Mouse (Mus musculus): ENCODE measurements around the gene Pou6f1. TPM values are rescaled to one million over a fixed set of nuclear protein-coding genes. Genes with fewer than 3 reads are reported as not detected.
"Not testable (repeated sequence)": the region's sequence is repeated elsewhere in the genome, so short reads cannot be mapped to it uniquely, and the experiment has no call there.

Gene Pou6f1
- polyA plus RNA-seq, 1 experiment from 2014 or later, result 38.8 TPM

- H3K4me2 ChIP-seq, result no peak overlapping the region
- H3K9me3 ChIP-seq, result no peaks in the 10 kb centered on the region
- no peak overlapping the region for H3K27ac ChIP-seq (replicated peaks)
- WGBS, result 88% methylated on average over 12 of the region's 12 CpGs
- H3K36me3 ChIP-seq, result no peaks in the 10 kb centered on the region
- no peak overlapping the region for H3K9ac ChIP-seq
- H3K4me3 ChIP-seq, result no peak overlapping the region
- peaks cover 39% of the 10 kb centered on the region for H3K27me3 ChIP-seq
- H3K4me1 ChIP-seq (replicated peaks), result peaks cover 16% of the 10 kb centered on the region
- no peak for ATAC-seq (ENCODE audit: low read depth)
Observed at GRCm38 (mm10) chr15:100631454-100632170, 31.8 kb upstream of the Pou6f1 start.

- peaks cover 8% of the 10 kb centered on the region; the same call in 1 of the 2 replicates for H3K4me1 ChIP-seq (replicated peaks)
- H3K27ac ChIP-seq (replicated peaks), result no peak overlapping the region
- H3K4me3 ChIP-seq, result no peak overlapping the region
- H3K4me2 ChIP-seq, result no peak overlapping the region
- no peaks in the 10 kb centered on the region for H3K36me3 ChIP-seq
- WGBS, result 62% methylated on average over 3 of the region's 3 CpGs
- ATAC-seq (ENCODE audit: low read depth), result no peak
- no peak overlapping the region for H3K9ac ChIP-seq
- H3K9me3 ChIP-seq, result no peaks in the 10 kb centered on the region
- H3K27me3 ChIP-seq, result peaks cover 24% of the 10 kb centered on the region
Observed at GRCm38 (mm10) chr15:100630126-100630525, 30.3 kb upstream of the Pou6f1 start.

- no peaks in the 10 kb centered on the region for H3K36me3 ChIP-seq
- no peak overlapping the region for H3K9ac ChIP-seq
- WGBS, result 55% methylated on average over 7 of the region's 7 CpGs
- no peak overlapping the region for H3K4me3 ChIP-seq
- H3K9me3 ChIP-seq, result no peaks in the 10 kb centered on the region
- peaks cover 8% of the 10 kb centered on the region; the same call in 1 of the 2 replicates for H3K4me1 ChIP-seq (replicated peaks)
- no peak overlapping the region for H3K4me2 ChIP-seq
- no peak overlapping the region for H3K27ac ChIP-seq (replicated peaks)
- no peak for ATAC-seq (ENCODE audit: low read depth)
- peaks cover 13% of the 10 kb centered on the region for H3K27me3 ChIP-seq
Observed at GRCm38 (mm10) chr15:100628797-100629196, 29.0 kb upstream of the Pou6f1 start.

GRCm38 (mm10) chr15:100627774-100628370 is 28.1 kb upstream of the Pou6f1 start:
- Histone ChIP-seq H3K27me3 (peaks cover 6% of the 10 kb centered on the region), H3K4me3 (no peak overlapping the region), H3K36me3 (no peaks in the 10 kb centered on the region), H3K9me3 (no peaks in the 10 kb centered on the region), H3K9ac (0 out of 2 replicates have a peak overlapping the region, but pooled peaks have one; percentile 12), H3K4me2 (no peak overlapping the region), H3K27ac (replicated peaks) (no peak overlapping the region), H3K4me1 (replicated peaks) (peaks cover 8% of the 10 kb centered on the region; the same call in 1 of the 2 replicates)
- no peak for ATAC-seq (ENCODE audit: low read depth)
- 2% methylated on average over 11 of the region's 11 CpGs for WGBS

GRCm38 (mm10) chr15:100627287-100627686 is 27.5 kb upstream of the Pou6f1 start:
- Histone ChIP-seq H3K27me3 (peaks cover 5% of the 10 kb centered on the region), H3K9ac (no peak overlapping the region), H3K4me3 (no peak overlapping the region), H3K36me3 (no peaks in the 10 kb centered on the region), H3K9me3 (no peaks in the 10 kb centered on the region), H3K27ac (replicated peaks) (no peak overlapping the region), H3K4me1 (replicated peaks) (peaks cover 8% of the 10 kb centered on the region; the same call in 1 of the 2 replicates), H3K4me2 (no peak overlapping the region)
- WGBS, result 13% methylated on average over 10 of the region's 10 CpGs
- no peak for ATAC-seq (ENCODE audit: low read depth)

- Histone ChIP-seq H3K4me3 (no peak overlapping the region), H3K27ac (replicated peaks) (no peak overlapping the region), H3K4me1 (replicated peaks) (peaks cover 8% of the 10 kb centered on the region; the same call in 1 of the 2 replicates), H3K4me2 (no peak overlapping the region), H3K9me3 (no peaks in the 10 kb centered on the region), H3K9ac (no peak overlapping the region), H3K36me3 (peaks cover 27% of the 10 kb centered on the region), H3K27me3 (no peaks in the 10 kb centered on the region)
- no peak for ATAC-seq (ENCODE audit: low read depth)
- 86% methylated on average over 3 of the region's 3 CpGs for WGBS
Observed at GRCm38 (mm10) chr15:100624435-100624834, 24.7 kb upstream of the Pou6f1 start.

GRCm38 (mm10) chr15:100623754-100624153 is 24.0 kb upstream of the Pou6f1 start:
- ATAC-seq (ENCODE audit: low read depth), result no peak
- Histone ChIP-seq H3K27ac (replicated peaks) (no peak overlapping the region), H3K4me2 (no peak overlapping the region), H3K4me1 (replicated peaks) (peaks cover 8% of the 10 kb centered on the region; the same call in 1 of the 2 replicates), H3K36me3 (peaks cover 34% of the 10 kb centered on the region), H3K27me3 (no peaks in the 10 kb centered on the region), H3K9me3 (no peaks in the 10 kb centered on the region), H3K9ac (no peak overlapping the region), H3K4me3 (no peak overlapping the region)
- WGBS, result 92% methylated on average over 9 of the region's 9 CpGs

GRCm38 (mm10) chr15:100622164-100622563 is 22.4 kb upstream of the Pou6f1 start:
- Histone ChIP-seq H3K36me3 (peaks cover 50% of the 10 kb centered on the region), H3K9ac (no peak overlapping the region), H3K4me3 (no peak overlapping the region), H3K4me1 (replicated peaks) (no peaks in the 10 kb centered on the region), H3K9me3 (no peaks in the 10 kb centered on the region), H3K27ac (replicated peaks) (no peak overlapping the region), H3K4me2 (no peak overlapping the region), H3K27me3 (no peaks in the 10 kb centered on the region)
- ATAC-seq (ENCODE audit: low read depth), result no peak
- WGBS, result 87% methylated on average over 7 of the region's 7 CpGs

- H3K4me2 ChIP-seq; H3K4me1 ChIP-seq (replicated peaks); H3K9ac ChIP-seq; H3K4me3 ChIP-seq; ATAC-seq (ENCODE audit: low read depth); H3K9me3 ChIP-seq; H3K27ac ChIP-seq (replicated peaks); H3K27me3 ChIP-seq: not testable (repeated sequence)
- H3K36me3 ChIP-seq, result peaks cover 53% of the 10 kb centered on the region
- 78% methylated on average over 9 of the region's 9 CpGs for WGBS
Observed at GRCm38 (mm10) chr15:100621671-100622070, 21.9 kb upstream of the Pou6f1 start.

GRCm38 (mm10) chr15:100619200-100619599 is 19.4 kb upstream of the Pou6f1 start:
- H3K9ac ChIP-seq, result no peak overlapping the region
- H3K27me3 ChIP-seq, result no peaks in the 10 kb centered on the region
- H3K36me3 ChIP-seq, result peaks cover 53% of the 10 kb centered on the region
- H3K9me3 ChIP-seq, result no peaks in the 10 kb centered on the region
- WGBS, result 92% methylated on average over 7 of the region's 7 CpGs
- H3K4me2 ChIP-seq, result no peak overlapping the region
- no peak overlapping the region for H3K4me3 ChIP-seq
- H3K27ac ChIP-seq (replicated peaks), result no peak overlapping the region
- ATAC-seq (ENCODE audit: low read depth), result no peak
- H3K4me1 ChIP-seq (replicated peaks), result peaks cover 15% of the 10 kb centered on the region

- H3K9ac ChIP-seq, result peak overlapping the region; percentile 94
- H3K4me1 ChIP-seq (replicated peaks), result peaks cover 28% of the 10 kb centered on the region
- peak overlapping the region; percentile 98 for H3K27ac ChIP-seq (replicated peaks)
- H3K27me3 ChIP-seq, result no peaks in the 10 kb centered on the region
- H3K4me3 ChIP-seq, result peak overlapping the region; percentile 93
- no peaks in the 10 kb centered on the region for H3K9me3 ChIP-seq
- WGBS, result 1% methylated on average over 19 of the region's 19 CpGs
- ATAC-seq (ENCODE audit: low read depth), result peak; percentile 26; the same call in 1 of the 2 replicates
- H3K4me2 ChIP-seq, result peak overlapping the region; percentile 75
- peaks cover 44% of the 10 kb centered on the region for H3K36me3 ChIP-seq
Observed at GRCm38 (mm10) chr15:100616221-100616620, 16.4 kb upstream of the Pou6f1 start.

- H3K9me3 ChIP-seq, result no peaks in the 10 kb centered on the region
- H3K27ac ChIP-seq (replicated peaks), result peak overlapping the region; percentile 98
- peak overlapping the region; percentile 75 for H3K4me2 ChIP-seq
- peaks cover 28% of the 10 kb centered on the region for H3K4me1 ChIP-seq (replicated peaks)
- under 1% methylated on average over 43 of the region's 43 CpGs for WGBS
- peak overlapping the region; percentile 94 for H3K9ac ChIP-seq
- peak overlapping the region; percentile 93 for H3K4me3 ChIP-seq
- H3K27me3 ChIP-seq, result no peaks in the 10 kb centered on the region
- H3K36me3 ChIP-seq, result peaks cover 40% of the 10 kb centered on the region
- ATAC-seq (ENCODE audit: low read depth), result peak; percentile 88
Observed at GRCm38 (mm10) chr15:100615825-100616220, 16.0 kb upstream of the Pou6f1 start.

Data from neural tube, embryonic 13.5 days (tissue).